Mouse (Mus musculus): ENCODE data around the gene Mov10l1. TPM values are rescaled to one million over a fixed set of nuclear protein-coding genes. Genes with fewer than 3 reads are reported as not detected.

Mov10l1 gene
- polyA plus RNA-seq, 1 experiment from 2014 or later = 1.2 TPM

DNA sequence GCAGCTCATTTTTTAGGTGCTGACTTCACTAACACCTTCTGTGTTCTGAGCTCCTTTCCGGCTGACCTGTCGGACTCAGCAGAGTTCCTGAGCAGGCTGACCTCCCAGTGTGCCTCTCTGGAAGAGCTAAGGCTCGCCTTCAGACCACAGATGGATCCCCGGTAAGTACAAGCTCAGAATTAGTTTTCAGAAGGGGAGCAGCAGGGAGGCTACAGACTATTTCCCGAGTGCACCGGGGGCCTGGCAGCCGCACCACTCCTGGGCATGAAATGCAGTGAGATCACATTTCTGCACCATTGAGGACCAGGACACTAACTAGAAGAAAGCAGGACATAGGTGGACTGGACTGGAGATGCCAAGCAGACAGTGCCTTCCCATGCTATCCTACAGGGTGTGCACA is 115.9 kb downstream of the Mov10l1 start:
- no peak for ATAC-seq (ENCODE audit: low read depth)
- WGBS = 94% methylated on average over 7 of the region's 7 CpGs
- no peak overlapping the region for H3K9ac ChIP-seq (ENCODE audit: low read length)
- no peak overlapping the region for H3K4me3 ChIP-seq (ENCODE audit: low read length)
- H3K27me3 ChIP-seq (ENCODE audit: control insufficient read depth, insufficient read depth, low read depth, low read length) = no peaks in the 10 kb centered on the region
- H3K9me3 ChIP-seq (ENCODE audit: control insufficient read depth, low read length) = no peaks in the 10 kb centered on the region
- peaks cover 62% of the 10 kb centered on the region for H3K36me3 ChIP-seq (ENCODE audit: control insufficient read depth, insufficient read depth, low read length)
- no peak overlapping the region for H3K4me2 ChIP-seq (ENCODE audit: low read depth, low read length)
- no peak overlapping the region for H3K27ac ChIP-seq (ENCODE audit: low read length)
- H3K4me1 ChIP-seq (replicated peaks; ENCODE audit: control insufficient read depth, insufficient read depth, low read length) = no peaks in the 10 kb centered on the region

DNA sequence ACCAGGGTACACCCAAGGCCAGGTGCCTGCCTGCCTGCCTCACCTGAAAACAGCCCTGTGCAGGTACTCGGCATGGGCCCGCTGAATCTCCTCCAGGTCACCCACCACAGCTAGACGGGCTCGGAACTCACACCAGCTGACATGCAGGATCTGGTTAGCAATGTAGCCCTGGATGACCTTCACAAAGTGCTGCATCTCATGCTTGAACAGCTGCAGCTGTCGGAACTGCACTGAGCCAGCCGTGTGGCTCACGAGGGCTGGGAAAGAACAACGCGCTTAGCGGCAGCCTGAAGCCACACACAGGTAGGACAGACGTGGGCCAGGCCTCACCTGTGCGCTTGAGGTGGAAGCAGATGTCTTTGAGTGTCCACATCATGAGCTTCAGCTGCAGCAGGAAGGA is 118.1 kb downstream of the Mov10l1 start:
- H3K9ac ChIP-seq (ENCODE audit: low read length) = no peak overlapping the region
- 88% methylated on average over 12 of the region's 12 CpGs for WGBS
- H3K27me3 ChIP-seq (ENCODE audit: control insufficient read depth, insufficient read depth, low read depth, low read length) = no peaks in the 10 kb centered on the region
- no peaks in the 10 kb centered on the region for H3K9me3 ChIP-seq (ENCODE audit: control insufficient read depth, low read length)
- ATAC-seq (ENCODE audit: low read depth) = peak; percentile 31; the same call in 1 of the 2 replicates
- peaks cover 57% of the 10 kb centered on the region for H3K36me3 ChIP-seq (ENCODE audit: control insufficient read depth, insufficient read depth, low read length)
- H3K4me3 ChIP-seq (ENCODE audit: low read length) = no peak overlapping the region
- no peak overlapping the region for H3K4me2 ChIP-seq (ENCODE audit: low read depth, low read length)
- H3K27ac ChIP-seq (ENCODE audit: low read length) = no peak overlapping the region
- H3K4me1 ChIP-seq (replicated peaks; ENCODE audit: control insufficient read depth, insufficient read depth, low read length) = no peaks in the 10 kb centered on the region

DNA sequence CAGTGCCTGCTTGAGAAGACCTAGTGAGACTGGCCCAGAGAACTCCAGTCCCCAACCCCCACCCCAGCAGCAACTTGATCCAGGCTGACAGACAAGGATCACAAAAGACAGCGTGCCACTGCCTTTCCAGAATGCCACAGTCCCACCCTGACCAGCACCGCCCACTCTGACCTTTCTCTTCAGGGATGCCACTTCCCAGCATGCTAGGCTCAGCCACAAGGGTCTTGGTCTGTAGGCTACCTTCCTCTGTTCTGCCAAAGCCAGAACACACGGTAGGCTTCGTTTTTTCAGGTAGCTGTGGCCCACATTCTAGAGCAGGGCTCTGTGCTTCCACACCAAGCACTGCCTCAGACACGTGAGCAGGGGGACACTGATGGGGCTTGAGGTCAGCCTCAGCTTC is 119.9 kb downstream of the Mov10l1 start:
- 68% methylated on average over 5 of the region's 5 CpGs for WGBS
- Histone ChIP-seq H3K4me3 (ENCODE audit: low read length) (no peak overlapping the region), H3K36me3 (ENCODE audit: control insufficient read depth, insufficient read depth, low read length) (peaks cover 54% of the 10 kb centered on the region), H3K27ac (ENCODE audit: low read length) (no peak overlapping the region), H3K4me1 (replicated peaks; ENCODE audit: control insufficient read depth, insufficient read depth, low read length) (no peaks in the 10 kb centered on the region), H3K9me3 (ENCODE audit: control insufficient read depth, low read length) (no peaks in the 10 kb centered on the region), H3K4me2 (ENCODE audit: low read depth, low read length) (no peak overlapping the region), H3K9ac (ENCODE audit: low read length) (no peak overlapping the region), H3K27me3 (ENCODE audit: control insufficient read depth, insufficient read depth, low read depth, low read length) (no peaks in the 10 kb centered on the region)
- no peak for ATAC-seq (ENCODE audit: low read depth)

DNA sequence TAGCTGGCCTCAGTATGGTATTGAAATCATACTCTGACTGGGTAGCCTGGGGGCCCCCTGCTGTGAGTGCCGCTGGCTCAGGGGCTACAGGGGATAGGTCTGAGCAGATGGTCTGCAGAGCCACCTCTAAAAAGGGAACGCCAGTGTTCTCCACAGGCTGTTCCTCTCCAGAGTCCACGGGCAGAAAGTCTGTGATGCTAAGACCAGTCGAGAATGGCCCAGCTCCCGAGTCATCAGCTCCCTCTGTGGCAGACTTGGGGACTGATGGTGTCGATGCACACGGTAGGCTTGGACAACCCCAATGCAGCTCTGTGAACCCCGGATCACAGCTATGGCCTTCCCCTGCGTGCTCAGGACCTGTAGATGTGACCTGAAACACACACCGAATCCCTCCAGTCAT is 121.2 kb downstream of the Mov10l1 start:
- no peak for ATAC-seq (ENCODE audit: low read depth)
- Histone ChIP-seq H3K9me3 (ENCODE audit: control insufficient read depth, low read length) (no peaks in the 10 kb centered on the region), H3K27me3 (ENCODE audit: control insufficient read depth, insufficient read depth, low read depth, low read length) (no peaks in the 10 kb centered on the region), H3K27ac (ENCODE audit: low read length) (no peak overlapping the region), H3K9ac (ENCODE audit: low read length) (no peak overlapping the region), H3K4me1 (replicated peaks; ENCODE audit: control insufficient read depth, insufficient read depth, low read length) (no peaks in the 10 kb centered on the region), H3K4me3 (ENCODE audit: low read length) (no peak overlapping the region), H3K36me3 (ENCODE audit: control insufficient read depth, insufficient read depth, low read length) (peaks cover 57% of the 10 kb centered on the region), H3K4me2 (ENCODE audit: low read depth, low read length) (no peak overlapping the region)
- 87% methylated on average over 10 of the region's 10 CpGs for WGBS

DNA sequence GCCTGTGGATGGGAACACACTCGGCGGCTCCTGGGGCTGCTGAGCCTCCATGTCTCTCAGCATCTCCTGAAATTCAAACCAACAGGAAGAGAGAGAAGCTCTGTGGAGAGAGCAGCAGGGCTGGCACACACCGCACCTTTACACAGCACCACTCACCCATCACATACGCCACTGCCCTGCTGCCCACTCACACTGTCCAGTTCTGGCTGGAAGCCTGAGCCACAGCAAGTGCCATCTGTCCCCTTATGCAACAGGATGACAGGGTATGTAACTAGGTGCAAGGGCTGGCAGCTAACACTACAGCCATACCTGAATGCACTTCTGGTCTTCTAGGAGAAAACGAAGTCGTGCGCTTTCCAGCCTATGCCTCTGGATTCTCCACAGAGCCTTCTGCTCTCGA is 121.7 kb downstream of the Mov10l1 start:
- no peak for ATAC-seq (ENCODE audit: low read depth)
- H3K4me2 ChIP-seq (ENCODE audit: low read depth, low read length) = no peak overlapping the region
- no peak overlapping the region for H3K4me3 ChIP-seq (ENCODE audit: low read length)
- whole genome bisulfite sequencing = 93% methylated on average over 8 of the region's 8 CpGs
- H3K9me3 ChIP-seq (ENCODE audit: control insufficient read depth, low read length) = no peaks in the 10 kb centered on the region
- no peak overlapping the region for H3K27ac ChIP-seq (ENCODE audit: low read length)
- H3K9ac ChIP-seq (ENCODE audit: low read length) = no peak overlapping the region
- H3K27me3 ChIP-seq (ENCODE audit: control insufficient read depth, insufficient read depth, low read depth, low read length) = no peaks in the 10 kb centered on the region
- peaks cover 55% of the 10 kb centered on the region for H3K36me3 ChIP-seq (ENCODE audit: control insufficient read depth, insufficient read depth, low read length)
- no peaks in the 10 kb centered on the region for H3K4me1 ChIP-seq (replicated peaks; ENCODE audit: control insufficient read depth, insufficient read depth, low read length)

Other genes with a start within 250 kb of the Mov10l1 start
- 17.7 and 19.0 TPM in 2 replicates for gene Brd1, start 248.7 kb upstream of the Mov10l1 start, polyA plus RNA-seq (2015; fragmentation: Nextera tagmentation; extraction: Ambion mirVana)
- 15.0 and 16.2 TPM in 2 replicates for gene Zbed4, start 231.2 kb upstream of the Mov10l1 start, polyA plus RNA-seq (2015; fragmentation: Nextera tagmentation; extraction: Ambion mirVana)
- gene Alg12, start 163.6 kb upstream of the Mov10l1 start, polyA plus RNA-seq (2015; fragmentation: Nextera tagmentation; extraction: Ambion mirVana) = 13.5 and 14.4 TPM in 2 replicates
- 99.5 and 110 TPM in 2 replicates for gene Creld2, start 163.3 kb upstream of the Mov10l1 start, polyA plus RNA-seq (2015; fragmentation: Nextera tagmentation; extraction: Ambion mirVana)
- 64.1 and 68.0 TPM in 2 replicates for gene Pim3, start 120.7 kb upstream of the Mov10l1 start, polyA plus RNA-seq (2015; fragmentation: Nextera tagmentation; extraction: Ambion mirVana)
- not detected in 2 replicates for gene Ttll8, start 28.5 kb upstream of the Mov10l1 start, polyA plus RNA-seq (2015; fragmentation: Nextera tagmentation; extraction: Ambion mirVana)
- gene Mlc1, start 3.9 kb upstream of the Mov10l1 start, polyA plus RNA-seq (2015; fragmentation: Nextera tagmentation; extraction: Ambion mirVana) = 1.1 and 2.4 TPM in 2 replicates
- 0.21 and 0.24 TPM in 2 replicates for gene Panx2, start 76.8 kb downstream of the Mov10l1 start, polyA plus RNA-seq (2015; fragmentation: Nextera tagmentation; extraction: Ambion mirVana)
- 48.9 and 50.2 TPM in 2 replicates for gene Trabd, start 92.2 kb downstream of the Mov10l1 start, polyA plus RNA-seq (2015; fragmentation: Nextera tagmentation; extraction: Ambion mirVana)
- 16.0 and 16.4 TPM in 2 replicates for gene Selenoo, start 106.2 kb downstream of the Mov10l1 start, polyA plus RNA-seq (2015; fragmentation: Nextera tagmentation; extraction: Ambion mirVana)
- gene Tubgcp6, start 140.2 kb downstream of the Mov10l1 start, polyA plus RNA-seq (2015; fragmentation: Nextera tagmentation; extraction: Ambion mirVana) = 15.5 and 15.7 TPM in 2 replicates
- 22.0 and 23.4 TPM in 2 replicates for gene Hdac10, start 145.8 kb downstream of the Mov10l1 start, polyA plus RNA-seq (2015; fragmentation: Nextera tagmentation; extraction: Ambion mirVana)
- 12.2 and 13.9 TPM in 2 replicates for gene Mapk12, start 157.8 kb downstream of the Mov10l1 start, polyA plus RNA-seq (2015; fragmentation: Nextera tagmentation; extraction: Ambion mirVana)
- gene Mapk11, start 166.7 kb downstream of the Mov10l1 start, polyA plus RNA-seq (2015; fragmentation: Nextera tagmentation; extraction: Ambion mirVana) = 9.6 and 10.3 TPM in 2 replicates
- gene Plxnb2, start 197.9 kb downstream of the Mov10l1 start, polyA plus RNA-seq (2015; fragmentation: Nextera tagmentation; extraction: Ambion mirVana) = 134 and 139 TPM in 2 replicates
- 12.2 and 12.5 TPM in 2 replicates for gene Dennd6b, start 213.6 kb downstream of the Mov10l1 start, polyA plus RNA-seq (2015; fragmentation: Nextera tagmentation; extraction: Ambion mirVana)
- gene Ppp6r2, start 228.6 kb downstream of the Mov10l1 start, polyA plus RNA-seq (2015; fragmentation: Nextera tagmentation; extraction: Ambion mirVana) = 25.7 and 26.4 TPM in 2 replicates